Mouse (Mus musculus): ENCODE data around the gene Fzd5.

Fzd5 gene

GRCm38 (mm10) chr1:64733453-64734245, 3.9 kb downstream of the Fzd5 start:
- DNase-seq (ENCODE audit: low spot score in 2 of 2): no peak

GRCm38 (mm10) chr1:64732637-64733200, 4.8 kb downstream of the Fzd5 start:
- no peak for DNase-seq (ENCODE audit: low spot score in 2 of 2)

DNA sequence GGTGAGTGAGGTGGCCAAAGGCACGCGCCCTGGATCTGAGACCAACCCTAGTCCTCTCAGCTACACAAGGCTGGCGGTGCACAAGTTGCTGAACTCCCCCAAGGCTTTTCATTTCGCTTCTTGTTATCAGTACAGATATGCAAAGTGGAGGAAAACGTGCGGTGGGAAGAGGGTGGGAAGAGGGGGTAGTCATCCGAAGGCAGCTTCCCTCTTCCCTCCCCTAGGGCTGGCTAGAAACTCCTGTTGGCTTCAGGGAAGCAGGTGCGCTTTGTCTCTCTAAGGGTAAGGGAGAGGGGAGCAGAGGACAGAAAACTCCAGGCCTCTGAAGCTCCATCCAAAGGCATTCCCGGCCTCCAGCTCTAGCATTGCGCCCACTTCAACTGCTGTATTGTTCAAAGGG, 5.4 kb downstream of the Fzd5 start:
- no peak for DNase-seq (ENCODE audit: low spot score in 2 of 2)

DNA sequence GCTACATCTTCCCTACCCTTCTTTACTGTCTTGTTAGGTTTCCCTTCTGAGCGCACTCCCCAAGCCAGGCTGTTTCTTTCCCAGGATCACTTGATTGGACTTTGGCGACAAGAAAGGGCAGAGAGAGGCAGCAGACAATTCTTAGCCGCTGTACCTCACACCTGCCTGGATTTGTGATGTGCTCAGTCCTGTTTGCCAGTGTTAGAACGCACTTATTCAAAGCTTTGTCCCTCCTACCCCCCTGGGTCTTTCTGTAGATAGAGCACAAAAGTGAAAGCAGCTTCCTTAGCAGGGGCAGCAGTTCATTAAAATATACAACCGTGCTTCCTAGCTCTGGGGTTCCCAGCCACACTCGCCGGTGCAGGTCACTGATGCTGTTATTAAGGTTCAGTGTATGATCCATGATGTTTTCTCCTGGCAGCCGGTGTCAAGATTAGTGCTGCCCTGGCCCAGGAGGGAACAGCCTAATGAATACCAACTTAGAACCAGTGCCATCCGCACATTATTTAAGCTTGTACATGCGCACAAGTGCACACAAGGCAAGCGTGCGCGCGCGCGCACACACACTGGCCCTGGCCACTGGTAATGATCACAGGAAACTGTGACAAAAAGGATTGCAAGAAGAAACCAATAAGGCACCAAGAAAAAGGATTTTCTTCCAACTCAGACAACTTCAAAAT, 6.1 kb downstream of the Fzd5 start:
- no peak for DNase-seq (ENCODE audit: low spot score in 2 of 2)

- no peak for DNase-seq (ENCODE audit: low spot score in 2 of 2)
These were observed 7.5 kb downstream of the Fzd5 start for GRCm38 (mm10) chr1:64730046-64730445.

GRCm38 (mm10) chr1:64721034-64721587, 16.4 kb downstream of the Fzd5 start:
- DNase-seq (ENCODE audit: low spot score in 2 of 2): no peak

DNA sequence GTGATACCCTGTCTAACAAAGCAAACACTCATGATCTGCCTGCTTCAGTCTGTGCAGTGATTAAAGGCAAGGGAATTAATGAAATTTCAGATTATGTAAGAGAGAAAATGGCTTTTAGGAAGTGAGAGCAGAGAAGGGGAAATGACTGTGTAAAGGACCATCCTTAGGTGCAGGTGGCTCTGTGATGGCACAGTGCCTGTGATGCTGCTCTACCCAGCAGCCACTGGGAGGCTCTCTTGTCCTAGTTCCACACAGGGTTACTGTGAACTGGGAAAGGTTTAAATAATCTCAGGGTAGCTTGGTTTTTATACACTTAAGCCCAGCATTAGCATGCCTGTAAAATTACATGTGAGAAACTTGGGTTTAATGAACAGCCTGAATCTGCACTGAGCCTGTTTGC, 20.0 kb downstream of the Fzd5 start:
- DNase-seq (ENCODE audit: low spot score in 2 of 2): no peak

DNA sequence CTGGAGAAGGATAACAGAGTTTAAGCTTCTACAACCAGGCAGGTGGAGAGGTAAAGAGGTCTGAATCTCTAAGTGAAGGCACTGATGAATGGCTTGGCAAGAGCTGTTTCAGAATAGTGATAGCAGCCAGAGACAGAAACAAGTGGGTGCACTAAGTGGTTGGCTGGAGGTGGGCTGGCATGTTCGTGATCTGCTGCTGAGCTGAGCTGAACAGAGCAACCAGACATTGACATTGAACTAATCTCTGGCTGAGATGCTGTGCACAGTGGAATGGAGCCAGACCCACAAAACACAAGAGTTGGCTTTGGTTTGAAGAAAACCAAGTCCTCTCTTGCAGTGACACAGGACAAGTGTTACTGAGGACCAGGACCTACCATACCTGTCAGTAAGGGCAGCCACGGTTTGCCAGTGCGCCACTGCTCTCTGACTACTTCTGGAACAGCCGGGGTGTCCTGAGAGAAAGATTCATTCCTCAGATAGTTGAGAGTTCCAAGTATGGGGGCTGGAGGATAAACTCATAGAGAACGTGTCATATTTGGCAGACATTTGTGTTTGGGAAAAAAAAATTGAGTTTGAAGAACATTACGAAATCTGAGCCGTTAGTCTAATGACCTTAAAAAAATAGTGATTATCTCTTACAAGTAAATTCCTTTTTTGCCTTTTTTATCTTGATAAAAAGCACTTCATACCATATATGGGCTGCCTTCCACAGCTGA, 20.8 kb downstream of the Fzd5 start:
- DNase-seq (ENCODE audit: low spot score in 2 of 2): no peak

DNA sequence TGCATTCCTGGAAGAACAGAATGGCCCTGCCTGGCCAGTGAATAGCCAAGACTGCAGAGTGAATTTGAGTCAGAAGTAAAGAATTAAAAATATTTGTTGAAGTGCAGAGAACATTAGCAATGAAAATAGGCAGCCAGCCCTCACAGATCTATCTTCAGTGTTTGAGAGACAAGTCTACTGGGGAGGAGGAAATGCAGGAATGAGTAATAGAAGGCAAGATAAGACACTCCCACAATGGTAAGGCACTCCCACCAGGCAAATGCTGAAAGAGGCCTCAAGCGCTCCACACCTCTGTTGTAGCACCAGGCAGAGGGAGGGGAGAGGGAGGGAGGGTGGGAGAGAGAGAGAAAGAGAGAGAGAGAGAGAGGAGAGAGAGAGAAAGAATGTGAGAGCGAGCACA, 22.1 kb downstream of the Fzd5 start:
- DNase-seq (ENCODE audit: low spot score in 2 of 2): no peak

DNA sequence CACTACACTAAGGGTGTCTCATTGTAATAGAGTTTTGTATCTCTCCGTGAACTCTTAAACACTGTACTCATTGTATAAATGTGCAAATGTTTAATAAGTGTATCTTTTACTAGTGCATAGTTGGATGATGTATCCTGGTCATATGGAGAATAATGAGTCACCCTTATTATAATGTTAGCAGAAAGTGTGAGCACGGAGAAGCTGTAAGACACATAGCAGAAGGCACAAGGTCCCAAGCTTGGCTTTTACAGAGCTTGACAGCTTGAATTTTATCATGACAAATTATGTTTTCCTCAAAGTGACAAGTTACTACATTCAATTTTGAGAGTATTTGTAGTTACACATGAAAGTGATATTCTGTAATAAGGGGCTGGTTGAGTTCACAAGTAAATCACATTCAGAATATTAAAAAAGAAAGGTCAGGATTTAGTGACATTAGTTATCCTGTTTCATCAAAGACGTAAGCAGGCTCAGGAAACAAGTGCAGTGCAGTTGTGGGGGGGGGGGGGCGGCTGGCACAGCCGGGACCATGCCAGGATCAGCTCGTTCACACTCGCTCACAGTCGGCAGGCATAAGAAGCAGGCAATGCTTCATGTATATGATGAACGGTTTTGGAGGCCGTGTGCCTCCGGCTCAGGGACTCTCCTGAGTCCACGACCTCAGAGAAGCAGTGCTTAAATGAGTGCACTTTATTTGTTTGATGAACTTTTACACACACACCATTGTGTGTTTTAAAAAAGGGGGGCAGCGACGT, 25.4 kb downstream of the Fzd5 start:
- DNase-seq (ENCODE audit: low spot score in 2 of 2): no peak

- no peak for DNase-seq (ENCODE audit: low spot score in 2 of 2)
These were observed 27.7 kb downstream of the Fzd5 start for GRCm38 (mm10) chr1:64709891-64710290.

DNA sequence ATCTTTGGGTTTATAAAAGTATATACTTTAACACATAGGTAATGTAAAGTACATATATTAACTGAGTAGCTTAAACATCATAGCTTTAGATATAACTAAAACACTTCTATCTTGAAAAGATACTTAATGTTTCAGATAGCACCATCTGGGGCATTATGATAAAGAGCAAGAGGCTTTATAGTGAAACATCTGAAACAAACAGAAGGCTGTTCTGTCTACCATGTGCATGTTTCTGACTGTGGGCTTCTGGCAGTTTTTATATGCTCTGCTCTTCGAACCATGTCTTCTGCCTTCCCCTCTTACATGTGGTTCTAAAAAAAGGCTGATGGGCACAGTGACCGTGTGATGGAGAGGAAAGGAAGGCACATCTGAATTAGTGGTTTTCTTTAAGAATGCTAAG, 30.9 kb downstream of the Fzd5 start:
- DNase-seq (ENCODE audit: low spot score in 2 of 2): no peak

DNA sequence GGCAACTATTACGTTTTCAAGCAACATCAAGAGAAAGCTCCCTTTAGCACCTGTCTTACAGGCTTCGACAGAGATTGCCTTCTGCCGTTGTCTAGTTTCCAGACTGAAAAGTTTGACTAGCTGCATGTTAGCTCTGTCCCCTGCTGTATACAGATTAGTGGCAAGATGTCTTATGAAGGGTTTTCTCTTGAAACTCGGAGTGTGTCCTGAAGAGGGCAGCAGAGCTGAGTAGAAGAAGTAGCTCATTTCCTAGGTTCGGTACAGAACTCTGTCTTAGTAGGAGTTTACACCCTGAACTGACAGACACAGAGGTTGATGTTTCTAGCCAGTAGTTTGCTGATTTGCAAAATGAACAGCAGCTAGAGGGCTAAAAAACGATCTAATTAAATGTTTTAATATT, 32.3 kb downstream of the Fzd5 start:
- peak in 1 of 2 experiments; percentile 29 for DNase-seq (ENCODE audit: low spot score in 2 of 2)

DNA sequence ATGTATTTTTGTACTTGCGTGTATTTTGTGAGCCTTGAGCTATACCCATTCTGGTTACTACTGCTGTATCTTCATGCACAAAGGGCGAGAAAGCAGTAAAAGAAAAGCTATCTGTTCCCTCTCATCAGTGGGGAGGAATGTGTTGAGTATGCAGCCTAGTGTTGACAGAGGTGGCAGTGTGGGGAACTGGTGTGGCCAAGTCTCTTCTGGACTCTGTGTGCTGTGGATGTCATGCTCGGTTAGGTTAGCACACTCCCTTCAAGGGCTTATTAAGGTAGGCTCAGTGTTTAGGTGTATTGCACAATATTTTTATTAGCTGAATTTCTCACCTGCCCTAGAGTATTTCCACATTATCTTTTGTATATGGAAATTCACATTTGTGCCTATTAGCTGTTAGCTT, 35.8 kb downstream of the Fzd5 start:
- DNase-seq (ENCODE audit: low spot score in 2 of 2): no peak

DNA sequence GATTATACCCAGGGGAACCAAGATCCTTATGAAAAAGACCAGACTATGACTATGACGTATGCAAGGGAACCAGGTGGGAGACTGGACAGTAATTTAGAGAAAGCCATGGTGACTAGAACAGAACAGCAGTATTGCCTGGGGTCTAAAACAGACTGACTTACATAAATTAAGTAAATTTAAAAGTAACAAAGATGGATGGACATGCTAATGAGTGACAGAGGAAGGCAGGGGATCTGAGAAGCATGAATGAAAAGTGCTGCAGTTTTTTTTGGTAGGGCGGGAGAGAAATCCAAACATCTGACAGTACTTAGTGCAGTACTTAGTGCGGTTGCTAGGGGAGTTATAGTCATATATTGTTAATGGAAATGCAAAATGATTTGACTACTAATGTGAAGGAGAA, 42.4 kb downstream of the Fzd5 start:
- DNase-seq (ENCODE audit: low spot score in 2 of 2): no peak

DNA sequence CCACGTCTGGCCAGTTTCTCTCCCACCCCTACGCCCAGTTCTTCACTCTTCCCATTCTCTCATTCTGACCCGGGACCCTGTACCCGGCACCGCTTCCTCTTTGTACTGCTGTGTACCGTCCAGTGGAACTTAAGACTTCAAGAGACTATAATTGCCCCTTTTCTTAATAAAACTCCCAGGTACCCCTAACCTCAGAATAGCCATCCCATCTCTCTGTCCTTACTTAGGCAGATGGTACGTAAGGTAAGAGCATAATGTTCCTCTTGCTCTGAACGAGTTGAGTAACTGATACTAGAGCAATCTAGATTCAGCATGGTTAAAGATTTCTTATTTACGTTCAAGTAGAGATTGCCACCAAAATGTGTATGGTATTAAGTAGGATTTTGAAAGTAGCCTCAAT, 46.0 kb downstream of the Fzd5 start:
- DNase-seq (ENCODE audit: low spot score in 2 of 2): no peak

DNA sequence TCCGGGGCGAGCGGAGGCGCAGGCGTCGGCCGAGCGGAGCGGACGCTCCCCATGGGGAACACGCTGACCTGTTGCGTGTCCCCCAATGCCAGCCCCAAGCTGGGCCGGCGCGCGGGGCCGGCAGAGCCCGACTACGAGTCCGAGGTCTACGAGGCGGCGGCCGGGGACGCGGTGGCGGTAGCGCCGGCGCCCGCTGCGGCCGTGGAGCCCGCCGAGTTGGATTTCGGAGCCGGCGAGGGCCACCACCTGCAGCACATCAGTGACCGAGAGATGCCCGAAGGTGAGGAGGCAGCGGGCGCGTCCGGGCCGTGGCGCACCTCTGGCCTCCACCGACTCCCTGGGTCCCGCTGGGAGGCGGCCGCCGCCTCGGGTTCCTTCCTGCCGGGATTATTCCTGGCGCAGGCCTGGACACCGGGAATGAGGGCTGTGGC, 46.4 kb downstream of the Fzd5 start:
- DNase-seq (ENCODE audit: low spot score in 2 of 2): peak; percentile 24 to 62

DNA sequence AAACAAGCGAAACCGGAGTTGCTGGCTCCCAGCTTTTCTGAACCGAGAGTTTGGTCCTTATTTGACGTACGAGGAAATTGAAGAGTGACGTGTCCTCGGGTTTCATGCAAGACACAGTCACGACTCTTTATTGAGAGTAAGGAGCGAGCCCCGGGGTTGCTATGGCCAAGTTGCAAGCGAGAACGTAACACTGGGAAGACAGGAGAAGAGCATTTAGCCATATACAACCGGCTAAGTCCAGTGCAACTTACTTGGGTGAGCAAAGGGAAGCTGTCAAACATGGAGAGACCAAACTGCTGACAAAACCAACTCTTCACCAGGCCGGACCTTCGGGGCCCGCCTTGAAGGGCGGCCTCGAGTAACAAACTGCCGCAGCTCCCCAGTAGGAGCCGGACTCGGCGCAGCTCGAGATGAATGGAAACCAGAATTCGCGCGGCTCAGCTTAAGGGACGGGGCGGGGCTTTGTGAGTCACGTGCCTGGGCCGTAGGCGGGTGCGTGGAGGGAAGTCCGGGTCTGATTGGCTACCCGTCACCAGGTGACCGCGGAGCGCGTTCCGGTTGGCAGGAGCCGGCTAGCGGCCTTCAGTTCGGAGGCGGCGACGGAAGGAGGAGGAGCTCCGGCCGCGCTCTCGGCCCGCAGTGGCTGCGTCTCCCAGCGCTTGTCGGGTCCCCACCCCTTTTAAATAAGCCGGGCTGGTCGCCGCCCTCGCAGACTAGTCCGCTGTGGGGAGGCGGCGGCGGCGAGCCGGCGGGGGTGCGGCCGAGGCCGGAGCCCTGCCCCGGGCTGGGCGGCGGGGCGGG, 47.1 kb downstream of the Fzd5 start, which contains the start of gene Ccnyl1:
Ccnyl1 (plus strand) TSS at position 243 of the 801 bp plus-strand sequence.
- peak; percentile 97 to 98 for DNase-seq (ENCODE audit: low spot score in 2 of 2)

- DNase-seq (ENCODE audit: low spot score in 2 of 2): no peak
These were observed 47.9 kb downstream of the Fzd5 start for GRCm38 (mm10) chr1:64689561-64690212.

GRCm38 (mm10) chr1:64688046-64688445, 49.5 kb downstream of the Fzd5 start:
- DNase-seq (ENCODE audit: low spot score in 2 of 2): no peak

Measured in urinary bladder, adult 18-20 months (tissue).